Mouse (Mus musculus) hematopoietic stem cell, adult 5-6 weeks (primary cell): ENCODE data around the gene Stx12. TPM values are rescaled to one million over a fixed set of nuclear protein-coding genes. Genes with fewer than 3 reads are reported as not detected.

Experiments
- ATAC-seq, 2 experiments: fragments of 125-278 bp in 1 of 2; replicated peaks in 1 of 2; 2 replicates each; pipeline ENCODE4 v1.8.0; 2016 to 2017; ENCODE audit warnings: inconsistent platforms in 2 of 2, mild to moderate bottlenecking in 2 of 2, moderate number of reproducible peaks in 2 of 2, low read depth in 1 of 2, moderate TSS enrichment in 1 of 2; ENCODE audit not compliant: low FRiP score in 2 of 2, poor library complexity in 2 of 2, severe bottlenecking in 2 of 2, insufficient read depth in 1 of 2, low TSS enrichment in 1 of 2
- total RNA-seq: library from RNA; stranded (forward); fragments of 172-1452, 232-1000 nt; gene quantifications from 2 replicates; pipeline ENCODE4 v1.2.3, GENCODE M21; 2017

Stx12 gene
- total RNA-seq, 1 experiment from 2014 or later: 42.2 TPM

- ATAC-seq: no peak
Observed at GRCm38 (mm10) chr4:132806620-132807191, 77.6 kb downstream of the Stx12 start.

GRCm38 (mm10) chr4:132805599-132806197, 78.6 kb downstream of the Stx12 start:
- ATAC-seq: no peak

GRCm38 (mm10) chr4:132805146-132805545, 79.2 kb downstream of the Stx12 start:
- ATAC-seq: no peak

- peak in 1 of 2 experiments; percentile 35; a peak in 1 of 4 replicates for ATAC-seq
Observed at GRCm38 (mm10) chr4:132804331-132804730, 80.0 kb downstream of the Stx12 start.

GRCm38 (mm10) chr4:132803876-132804275, 80.4 kb downstream of the Stx12 start:
- no peak for ATAC-seq

Other genes starting within 250 kb of the Stx12 start
- 25.1 and 26.6 TPM in 2 replicates for gene Eya3, start 245.5 kb downstream of the Stx12 start, total RNA-seq
- gene Xkr8, start 152.0 kb downstream of the Stx12 start, total RNA-seq: 4.5 and 8.0 TPM in 2 replicates
- 0.19 and 0.74 TPM in 2 replicates for gene Smpdl3b, start 127.3 kb downstream of the Stx12 start, total RNA-seq
- 46.5 and 50.1 TPM in 2 replicates for gene Rpa2, start 116.2 kb downstream of the Stx12 start, total RNA-seq
- 9.8 and 12.8 TPM in 2 replicates for gene Themis2, start 88.1 kb downstream of the Stx12 start, total RNA-seq
- 48.8 and 76.4 TPM in 2 replicates for gene Ppp1r8, start 41.3 kb downstream of the Stx12 start, total RNA-seq
- 24.4 and 25.1 TPM in 2 replicates for gene Fam76a, start 38.0 kb upstream of the Stx12 start, total RNA-seq
- gene Fgr, start 89.6 kb upstream of the Stx12 start, total RNA-seq: 5.2 and 8.8 TPM in 2 replicates
- gene Ahdc1, start 126.8 kb upstream of the Stx12 start, total RNA-seq: 7.2 and 9.8 TPM in 2 replicates
- 46.9 and 58.8 TPM in 2 replicates for gene Wasf2, start 246.0 kb upstream of the Stx12 start, total RNA-seq